Mouse (Mus musculus): ENCODE data around the gene Rad18. TPM values are rescaled to one million over a fixed set of nuclear protein-coding genes. Genes with fewer than 3 reads are reported as not detected.

Rad18 gene
- polyA plus RNA-seq, 1 experiment from 2014 or later, result 14.9 TPM

DNA sequence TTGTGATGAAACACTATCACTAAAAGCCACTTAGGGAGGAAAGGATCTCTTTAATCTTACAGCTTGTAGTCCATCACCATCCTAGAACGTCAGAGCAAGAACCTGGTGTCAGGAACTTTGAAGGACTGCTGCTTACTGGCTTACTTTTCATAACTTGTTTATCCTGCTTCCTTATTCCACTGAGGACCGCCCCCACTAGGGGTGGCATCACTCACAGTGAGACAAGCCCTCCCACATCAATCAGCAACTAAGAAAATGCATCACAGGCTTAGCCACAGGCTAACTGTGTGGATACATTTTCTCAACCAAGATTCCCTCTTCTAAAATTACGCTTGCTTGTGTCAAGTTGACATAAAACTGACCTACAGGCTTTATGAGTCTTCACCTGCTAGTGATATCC lies 121.9 kb downstream of the Rad18 start:
- WGBS, result 87% methylated on average over 3 of the region's 3 CpGs
- Histone ChIP-seq H3K9ac (no peak overlapping the region), H3K4me1 (replicated peaks; ENCODE audit: control insufficient read depth, insufficient read depth, low read length) (no peaks in the 10 kb centered on the region), H3K27ac (no peak overlapping the region), H3K4me3 (replicated peaks; ENCODE audit: low read length) (no peak overlapping the region), H3K27me3 (ENCODE audit: control insufficient read depth, insufficient read depth, low read length) (no peaks in the 10 kb centered on the region), H3K36me3 (replicated peaks; ENCODE audit: control insufficient read depth, insufficient read depth) (no peaks in the 10 kb centered on the region), H3K9me3 (ENCODE audit: control insufficient read depth, low read length) (no peaks in the 10 kb centered on the region), H3K4me2 (replicated peaks) (no peak overlapping the region)
- ATAC-seq (ENCODE audit: low FRiP score) (no peak), DNase-seq (ENCODE audit: low spot score) (no peak)

DNA sequence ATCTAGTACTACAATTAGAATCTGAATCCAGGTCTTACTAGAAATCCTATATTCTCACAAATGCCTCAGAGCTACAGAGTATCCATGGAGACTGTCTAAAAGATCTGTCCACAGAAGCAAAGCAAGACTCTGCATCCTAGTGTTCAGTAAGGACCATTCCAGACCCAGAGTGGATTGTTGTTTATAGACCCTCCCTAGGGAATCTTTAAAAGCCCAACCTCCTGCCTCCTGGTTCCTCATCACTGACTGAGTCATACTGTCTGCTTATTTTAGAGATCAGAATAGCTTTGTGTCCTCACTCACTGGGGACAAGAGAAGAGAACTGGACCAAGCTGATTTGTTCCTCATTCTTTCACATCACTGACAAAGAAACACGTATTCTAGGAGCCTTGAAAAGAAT lies 126.1 kb downstream of the Rad18 start:
- Histone ChIP-seq H3K9ac (no peak overlapping the region), H3K27ac (no peak overlapping the region), H3K36me3 (replicated peaks; ENCODE audit: control insufficient read depth, insufficient read depth) (no peaks in the 10 kb centered on the region), H3K4me3 (replicated peaks; ENCODE audit: low read length) (no peak overlapping the region), H3K27me3 (ENCODE audit: control insufficient read depth, insufficient read depth, low read length) (no peaks in the 10 kb centered on the region), H3K4me2 (replicated peaks) (no peak overlapping the region), H3K4me1 (replicated peaks; ENCODE audit: control insufficient read depth, insufficient read depth, low read length) (no peaks in the 10 kb centered on the region), H3K9me3 (ENCODE audit: control insufficient read depth, low read length) (no peaks in the 10 kb centered on the region)
- DNase-seq (ENCODE audit: low spot score), result no peak
- 40% methylated on average over 1 of the region's 1 CpGs for WGBS
- ATAC-seq (ENCODE audit: low FRiP score), result no peak

Other genes with a start within 250 kb of the Rad18 start
- 0.17 and 0.18 TPM in 2 replicates for gene Cav3, start 237.2 kb downstream of the Rad18 start, polyA plus RNA-seq (2014; fragmentation: Nextera tagmentation; extraction: Ambion mirVana)
- 1.6 and 1.9 TPM in 2 replicates for gene Oxtr, start 206.7 kb downstream of the Rad18 start, polyA plus RNA-seq (2014; fragmentation: Nextera tagmentation; extraction: Ambion mirVana)